Mouse (Mus musculus): ENCODE results near the gene Cyb5d2. TPM values are rescaled to one million over a fixed set of nuclear protein-coding genes. Genes with fewer than 3 reads are reported as not detected.
"Not testable (repeated sequence)": the region's sequence is repeated elsewhere in the genome, so short reads cannot be mapped to it uniquely, and the experiment has no call there.

The Cyb5d2 gene
- total RNA-seq, 2 experiments from 2014 or later, result 16.5 to 17.4 TPM

GRCm38 (mm10) chr11:72782503-72782902 lies 13.4 kb downstream of the Cyb5d2 start:
- no peak for DNase-seq (ENCODE audit: low spot score in 2 of 2)
- intact Hi-C loops (cut with DNase I), result no loop called here

- intact Hi-C loops (cut with DNase I), result no loop called here
- no peak for DNase-seq (ENCODE audit: low spot score in 2 of 2)
Observed at GRCm38 (mm10) chr11:72782103-72782502, 13.8 kb downstream of the Cyb5d2 start.

- intact Hi-C loops (cut with DNase I), result no loop called here
Observed at GRCm38 (mm10) chr11:72778957-72779356, 17.0 kb downstream of the Cyb5d2 start.

GRCm38 (mm10) chr11:72772611-72773010 lies 23.3 kb downstream of the Cyb5d2 start:
- DNase-seq (ENCODE audit: low spot score in 2 of 2); intact Hi-C loops (cut with DNase I): not testable (repeated sequence)

More at GRCm38 (mm10) chr11:72778957-72779356, 17.0 kb downstream of the Cyb5d2 start:
- DNase-seq (ENCODE audit: low spot score in 2 of 2), result no peak

- intact Hi-C loops (cut with DNase I), result no loop called here
Observed at GRCm38 (mm10) chr11:72771461-72771860, 24.5 kb downstream of the Cyb5d2 start.

GRCm38 (mm10) chr11:72770816-72771215 lies 25.1 kb downstream of the Cyb5d2 start:
- intact Hi-C loops (cut with DNase I), result no loop called here
- DNase-seq (ENCODE audit: low spot score in 2 of 2), result no peak

More at GRCm38 (mm10) chr11:72771461-72771860, 24.5 kb downstream of the Cyb5d2 start:
- DNase-seq (ENCODE audit: low spot score in 2 of 2), result no peak

GRCm38 (mm10) chr11:72770324-72770723 lies 25.6 kb downstream of the Cyb5d2 start:
- intact Hi-C loops (cut with DNase I), result no loop called here
- no peak for DNase-seq (ENCODE audit: low spot score in 2 of 2)

GRCm38 (mm10) chr11:72769061-72769460 lies 26.9 kb downstream of the Cyb5d2 start:
- no peak for DNase-seq (ENCODE audit: low spot score in 2 of 2)
- intact Hi-C loops (cut with DNase I), result no loop called here

- no peak for DNase-seq (ENCODE audit: low spot score in 2 of 2)
- intact Hi-C loops (cut with DNase I), result no loop called here
Observed at GRCm38 (mm10) chr11:72767716-72768115, 28.2 kb downstream of the Cyb5d2 start.

GRCm38 (mm10) chr11:72764270-72764669 lies 31.7 kb downstream of the Cyb5d2 start:
- peak; percentile 19 to 22 for DNase-seq (ENCODE audit: low spot score in 2 of 2)
- intact Hi-C loops (cut with DNase I), result no loop called here

- no peak for DNase-seq (ENCODE audit: low spot score in 2 of 2)
- intact Hi-C loops (cut with DNase I), result no loop called here
Observed at GRCm38 (mm10) chr11:72760781-72761180, 35.2 kb downstream of the Cyb5d2 start.

- DNase-seq (ENCODE audit: low spot score in 2 of 2), result no peak
- intact Hi-C loops (cut with DNase I), result no loop called here
Observed at GRCm38 (mm10) chr11:72759581-72759980, 36.4 kb downstream of the Cyb5d2 start.

- intact Hi-C loops (cut with DNase I), result no loop called here
- DNase-seq (ENCODE audit: low spot score in 2 of 2), result no peak
Observed at GRCm38 (mm10) chr11:72758316-72758715, 37.6 kb downstream of the Cyb5d2 start.

- DNase-seq (ENCODE audit: low spot score in 2 of 2), result no peak
- intact Hi-C loops (cut with DNase I), result no loop called here
Observed at GRCm38 (mm10) chr11:72751956-72752355, 44.0 kb downstream of the Cyb5d2 start.

GRCm38 (mm10) chr11:72739048-72739447 lies 56.9 kb downstream of the Cyb5d2 start:
- intact Hi-C loops (cut with DNase I), result no loop called here

GRCm38 (mm10) chr11:72737517-72737916 lies 58.4 kb downstream of the Cyb5d2 start:
- DNase-seq (ENCODE audit: low spot score in 2 of 2); intact Hi-C loops (cut with DNase I): not testable (repeated sequence)

More at GRCm38 (mm10) chr11:72739048-72739447, 56.9 kb downstream of the Cyb5d2 start:
- DNase-seq (ENCODE audit: low spot score in 2 of 2), result no peak

- DNase-seq (ENCODE audit: low spot score in 2 of 2), result no peak
- intact Hi-C loops (cut with DNase I), result no loop called here
Observed at GRCm38 (mm10) chr11:72736320-72736719, 59.6 kb downstream of the Cyb5d2 start.

- DNase-seq (ENCODE audit: low spot score in 2 of 2), result no peak
- intact Hi-C loops (cut with DNase I), result no loop called here
Observed at GRCm38 (mm10) chr11:72735519-72735860, 60.5 kb downstream of the Cyb5d2 start.

GRCm38 (mm10) chr11:72734840-72735518 lies 61.0 kb downstream of the Cyb5d2 start:
- DNase-seq (ENCODE audit: low spot score in 2 of 2), result no peak

GRCm38 (mm10) chr11:72733736-72734135 lies 62.2 kb downstream of the Cyb5d2 start:
- intact Hi-C loops (cut with DNase I), result no loop called here
- DNase-seq (ENCODE audit: low spot score in 2 of 2), result no peak

More at GRCm38 (mm10) chr11:72734840-72735518, 61.0 kb downstream of the Cyb5d2 start:
- intact Hi-C loops (cut with DNase I), result no loop called here
